Mouse (Mus musculus) kidney, postnatal 36 days (tissue): ENCODE measurements around the gene Dao.
A peak's percentile ranks its signal among the peaks of the same experiment; 100 is the strongest.

ENCODE experiments used
- DNase-seq, 2 experiments: peaks; one replicate each; pipeline ENCODE4 v3.0.0; 2021 to 2022; ENCODE audit warnings: mixed read lengths in 2 of 2

The Dao gene

DNA sequence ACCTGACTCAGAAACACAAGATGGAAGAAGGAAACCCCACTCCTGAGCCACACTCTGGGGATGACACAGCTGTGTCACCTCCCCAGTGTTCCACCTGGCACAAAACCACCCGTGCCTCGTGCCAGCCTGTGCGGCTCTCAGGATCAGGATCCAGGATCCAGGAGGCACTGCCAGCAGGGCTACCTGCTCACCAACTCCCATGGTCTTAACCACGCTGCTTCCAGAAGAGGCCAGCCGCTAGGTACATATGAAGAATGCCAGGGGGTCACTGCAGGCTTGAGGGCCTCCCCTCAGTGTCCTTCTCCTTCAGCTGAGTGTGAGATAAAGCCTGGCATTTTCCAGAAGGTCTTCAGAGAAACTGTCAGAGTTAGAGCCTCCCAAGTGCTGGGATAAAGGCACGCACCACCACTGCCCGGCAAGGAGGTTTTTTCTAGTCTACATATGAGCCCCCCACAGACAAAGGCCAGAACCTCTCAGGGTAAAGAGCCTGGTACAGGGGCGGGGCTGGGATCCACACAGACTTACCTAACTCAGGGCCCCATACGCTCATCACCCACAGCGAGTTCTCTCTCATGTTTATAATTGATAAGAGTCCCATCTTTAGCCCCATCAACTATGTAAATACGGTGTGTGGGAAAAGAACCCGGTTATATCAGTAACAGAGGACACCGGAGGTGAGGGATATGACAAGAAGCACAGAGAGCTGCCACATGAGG lies 19.3 kb upstream of the Dao start:
- DNase-seq, result no peak

- no peak for DNase-seq
Observed at GRCm38 (mm10) chr5:113985737-113986136, 17.8 kb upstream of the Dao start.

- DNase-seq, result peak; percentile 87 to 91
Observed at GRCm38 (mm10) chr5:113986182-113986961, 17.1 kb upstream of the Dao start.

- no peak for DNase-seq
Observed at GRCm38 (mm10) chr5:113989437-113990024, 14.0 kb upstream of the Dao start.

- DNase-seq, result no peak
Observed at GRCm38 (mm10) chr5:113990593-113990992, 12.9 kb upstream of the Dao start.

GRCm38 (mm10) chr5:113991141-113991540 lies 12.4 kb upstream of the Dao start:
- DNase-seq, result no peak

DNA sequence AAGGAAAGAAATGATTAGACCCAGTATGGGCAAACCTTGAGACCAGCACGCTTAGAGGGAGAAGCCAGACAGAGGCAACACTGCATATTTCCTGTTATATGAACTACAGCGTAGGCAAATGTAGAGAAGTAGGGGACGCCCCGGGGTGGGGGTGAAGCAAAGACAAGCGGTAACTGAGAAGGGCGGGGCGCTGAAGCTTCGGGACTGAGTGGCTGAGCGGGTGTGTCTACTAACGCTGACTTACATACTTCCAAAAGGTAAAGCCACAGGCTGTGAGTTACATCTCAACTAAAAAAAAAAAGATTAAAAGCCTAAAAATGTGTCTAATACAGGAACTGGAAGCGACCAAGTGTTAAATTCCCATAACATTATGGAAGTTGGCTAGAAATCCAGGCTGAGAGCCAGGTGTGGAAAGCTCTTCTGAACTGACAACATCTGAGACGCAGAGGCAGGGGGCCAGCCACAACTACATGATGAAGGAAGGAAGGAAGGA lies 11.1 kb upstream of the Dao start:
- DNase-seq, result peak in 1 of 2 experiments; percentile 69

DNA sequence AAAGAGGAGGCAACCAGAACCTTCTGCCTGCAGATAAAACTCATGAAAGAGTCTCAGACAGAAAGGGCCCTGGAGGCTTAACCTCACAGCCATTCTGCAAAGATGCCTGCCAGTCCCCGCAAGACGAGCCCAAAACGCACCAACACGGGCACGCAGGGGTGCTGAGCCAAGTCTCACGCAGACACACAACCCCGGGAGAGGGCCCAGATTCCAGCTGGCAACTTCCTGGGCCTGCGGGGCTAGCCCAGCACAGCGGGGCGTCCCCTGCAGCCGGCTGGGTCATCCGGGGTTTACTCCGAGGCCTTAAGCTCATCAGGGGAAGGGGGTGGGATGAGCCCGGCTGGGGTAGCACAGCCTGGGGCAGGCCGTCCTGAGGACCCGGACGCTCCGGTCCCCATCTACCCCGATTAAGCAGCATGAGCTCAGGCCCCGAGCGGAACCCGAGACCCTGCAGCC lies 10.4 kb upstream of the Dao start:
- DNase-seq, result peak in 1 of 2 experiments; percentile 66

DNA sequence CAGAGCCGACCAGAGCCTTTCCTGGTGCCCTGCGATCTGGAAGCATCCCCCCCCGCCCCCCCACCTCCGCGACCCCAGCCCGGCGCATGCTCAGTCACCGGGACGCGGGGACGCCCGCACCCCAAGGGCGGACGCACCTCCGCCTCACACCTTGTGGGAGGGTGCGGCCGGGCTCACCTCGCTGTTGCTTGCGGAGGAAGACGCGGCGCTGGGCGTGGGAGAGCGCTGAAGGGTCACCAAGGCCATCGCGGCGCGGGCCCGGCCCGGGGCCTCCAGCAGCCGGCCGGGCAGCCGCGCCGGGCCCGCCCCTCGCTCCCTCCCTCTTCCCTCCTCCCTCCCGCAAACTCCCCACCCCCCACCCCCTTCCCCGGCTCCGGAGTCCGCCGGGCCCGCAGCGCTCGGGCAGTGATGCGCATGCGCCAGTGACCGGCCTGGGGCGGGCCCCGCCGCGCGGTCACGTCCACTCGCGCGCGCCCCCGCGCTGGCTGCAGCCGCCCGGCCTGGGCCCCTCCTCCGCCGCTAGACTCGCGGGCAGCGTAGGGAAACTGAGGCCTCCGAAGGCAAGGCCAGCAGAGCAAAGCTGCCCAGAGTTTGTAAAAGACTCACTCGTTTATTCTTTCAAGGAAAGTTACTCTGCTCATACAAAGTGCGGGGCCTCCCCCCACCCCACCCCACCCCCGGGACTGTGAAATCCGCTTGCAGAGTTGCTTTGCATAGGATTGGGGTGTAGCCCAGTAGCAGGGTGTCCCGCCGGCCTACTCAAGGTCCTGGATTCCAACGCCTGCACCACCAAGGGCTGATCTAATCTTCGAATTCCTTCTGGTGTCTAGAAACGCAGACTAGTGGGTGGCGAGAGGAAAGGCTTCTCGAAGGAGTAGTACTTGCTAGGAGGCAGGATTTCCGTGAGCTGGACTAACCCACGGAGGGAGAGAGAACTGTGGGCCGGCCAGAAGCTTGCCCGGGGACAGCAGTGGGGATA lies 9.7 kb upstream of the Dao start, which contains the start of gene Ssh1:
Gene Ssh1, minus strand, starts transcription at position 408 of the 979 bp plus-strand sequence.
- peak; percentile 90 to 96 for DNase-seq

DNA sequence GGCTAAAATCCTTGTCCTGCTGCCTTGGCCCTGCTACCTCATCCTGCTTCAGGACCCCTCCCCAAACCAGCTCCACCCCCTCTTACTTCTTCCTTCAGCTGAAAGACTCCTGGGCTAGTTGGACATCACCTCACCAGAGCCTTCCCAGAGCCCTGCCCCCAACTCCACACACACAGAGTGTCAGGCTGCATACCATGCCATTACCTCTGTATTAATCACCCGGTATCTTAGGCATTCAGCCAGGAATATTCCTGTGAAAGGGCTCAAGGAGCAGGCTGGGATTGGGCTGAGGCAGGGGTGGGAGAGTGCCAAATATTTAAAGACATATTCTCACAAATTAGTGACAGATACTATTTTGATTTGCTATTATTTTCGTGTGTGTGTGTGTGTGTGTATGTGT lies 7.0 kb upstream of the Dao start:
- DNase-seq, result peak in 1 of 2 experiments; percentile 53

DNA sequence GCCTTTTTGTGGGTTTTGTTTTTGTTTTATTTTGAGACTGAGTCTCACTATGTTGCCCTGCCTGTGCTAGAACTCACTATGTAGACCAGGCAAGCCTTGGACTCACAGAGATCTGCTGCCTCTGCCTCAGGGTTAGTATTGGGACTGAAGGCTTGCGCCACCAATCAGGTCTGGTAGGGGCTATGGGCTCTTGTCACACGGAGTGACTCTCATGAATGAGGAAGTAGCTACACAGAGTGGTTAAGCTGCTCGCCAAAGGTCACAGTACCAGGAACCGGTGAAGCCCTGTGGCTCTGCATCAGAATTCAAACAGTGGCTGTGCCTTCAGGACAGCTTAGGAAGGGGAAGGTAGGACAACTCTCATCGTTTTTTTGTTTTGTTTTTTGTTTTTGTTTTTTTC lies 4.1 kb upstream of the Dao start:
- peak; percentile 51 to 57 for DNase-seq

DNA sequence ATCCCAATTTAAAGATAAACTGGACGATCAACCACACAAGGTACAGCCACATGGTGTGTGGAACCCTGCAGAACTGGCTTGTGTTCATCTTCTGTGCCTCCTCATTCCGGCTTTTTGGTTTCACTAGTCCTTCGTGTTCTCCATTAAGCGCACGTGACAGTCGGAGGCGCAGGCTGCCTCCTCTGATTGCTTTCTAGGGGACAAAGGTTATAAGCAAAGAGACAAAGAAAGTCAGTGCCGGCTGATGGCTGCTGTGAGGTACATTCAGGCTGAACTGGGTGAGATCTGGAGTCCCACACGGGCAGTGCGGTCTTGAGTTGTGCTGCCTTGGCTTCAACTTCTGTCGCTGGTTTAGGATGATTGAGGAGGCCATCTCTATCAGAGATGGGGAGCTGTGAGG lies 1.1 kb downstream of the Dao start:
- peak; percentile 72 to 76 for DNase-seq

DNA sequence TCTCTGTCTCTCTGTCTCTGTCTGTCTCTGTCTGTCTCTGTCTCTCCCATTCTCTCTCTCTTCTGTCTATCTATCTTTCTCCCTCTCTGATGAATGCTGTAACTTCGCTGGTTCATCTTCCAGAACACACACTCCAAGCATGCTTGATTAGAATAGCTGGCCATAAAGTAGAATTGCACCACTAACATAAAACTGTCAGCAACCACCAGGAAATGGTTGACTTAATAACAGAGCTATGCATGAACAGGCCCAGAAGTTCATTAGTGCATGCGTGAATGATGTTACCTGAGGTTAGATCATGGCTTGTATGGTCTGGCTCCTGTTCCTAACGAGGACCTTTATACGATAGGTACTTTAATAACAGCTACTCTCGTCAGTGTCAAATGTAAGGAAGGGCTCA lies 1.6 kb downstream of the Dao start:
- peak in 1 of 2 experiments; percentile 42 for DNase-seq

GRCm38 (mm10) chr5:114006974-114007373 lies 3.5 kb downstream of the Dao start:
- peak; percentile 44 to 61 for DNase-seq

DNA sequence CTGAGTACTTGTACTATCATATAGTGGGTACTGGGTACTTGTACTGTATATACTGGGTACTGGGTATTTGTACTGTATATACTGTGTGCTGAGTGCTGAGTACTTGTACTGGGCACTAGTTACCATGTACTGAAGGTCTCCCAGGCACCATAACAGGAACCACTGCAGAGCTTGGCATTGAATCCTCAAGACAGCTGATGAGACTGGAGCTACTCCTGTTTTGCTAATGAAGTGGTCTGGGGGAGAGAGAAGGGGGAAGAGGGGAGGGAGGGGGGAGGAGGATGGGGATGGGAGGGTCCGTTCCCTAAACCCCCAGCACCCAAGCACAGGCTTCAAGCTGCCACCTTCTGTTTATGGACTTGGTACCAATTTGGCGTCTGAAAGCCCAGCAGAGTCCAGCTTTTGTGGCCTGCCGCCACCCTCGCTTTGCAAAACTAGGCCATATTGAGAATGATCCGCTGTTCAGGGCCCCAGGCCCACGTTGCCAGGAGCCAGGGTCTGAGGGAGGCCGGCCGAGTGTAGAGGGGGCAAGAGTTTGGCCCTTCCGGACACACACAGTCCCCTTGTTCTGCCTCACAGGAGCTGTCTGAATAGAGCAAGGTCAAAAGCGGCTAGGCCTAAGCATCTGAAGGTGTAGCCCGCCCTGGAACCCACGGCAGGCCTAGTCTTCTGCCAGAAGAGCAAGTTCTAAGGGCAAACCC lies 4.4 kb downstream of the Dao start:
- peak in 1 of 2 experiments; percentile 47 for DNase-seq

DNA sequence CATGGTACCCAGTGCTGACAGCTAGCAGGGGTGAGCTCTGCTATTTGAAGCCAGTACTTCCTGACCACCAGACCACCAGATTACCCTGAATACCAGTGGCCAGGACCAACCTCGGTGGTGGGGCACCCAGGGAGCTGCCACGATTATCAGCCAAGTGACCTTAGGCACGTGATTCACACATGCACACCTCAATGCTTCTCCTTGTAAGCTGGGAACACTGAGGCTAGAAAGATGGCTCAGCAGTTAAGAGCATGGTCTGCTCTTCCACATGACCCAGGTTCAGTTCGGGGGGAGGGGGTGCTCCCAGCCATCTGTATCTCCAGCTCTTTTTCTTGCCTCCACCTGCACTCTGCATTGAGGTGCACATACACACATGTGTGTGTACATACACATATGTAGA lies 5.5 kb downstream of the Dao start:
- peak; percentile 76 to 82 for DNase-seq

DNA sequence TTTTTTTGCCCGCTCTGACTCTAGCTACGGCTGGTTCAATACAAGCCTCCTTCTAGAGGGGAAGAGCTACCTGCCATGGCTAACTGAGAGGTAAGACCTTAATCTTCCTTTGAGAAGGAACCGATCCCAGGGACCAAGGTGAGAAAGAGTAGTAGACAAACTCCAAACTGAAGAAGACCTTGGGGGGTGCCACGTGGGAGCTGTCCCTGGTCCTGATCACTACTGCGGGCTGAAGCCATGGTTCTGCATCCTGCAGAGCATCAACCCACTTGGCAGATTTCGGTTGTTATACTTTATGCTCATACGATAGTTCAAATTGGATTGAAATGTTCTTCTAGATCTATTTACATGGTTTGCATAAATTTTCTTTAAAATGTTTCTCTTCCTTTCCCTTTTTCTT lies 11.6 kb downstream of the Dao start:
- DNase-seq, result peak in 1 of 2 experiments; percentile 49

DNA sequence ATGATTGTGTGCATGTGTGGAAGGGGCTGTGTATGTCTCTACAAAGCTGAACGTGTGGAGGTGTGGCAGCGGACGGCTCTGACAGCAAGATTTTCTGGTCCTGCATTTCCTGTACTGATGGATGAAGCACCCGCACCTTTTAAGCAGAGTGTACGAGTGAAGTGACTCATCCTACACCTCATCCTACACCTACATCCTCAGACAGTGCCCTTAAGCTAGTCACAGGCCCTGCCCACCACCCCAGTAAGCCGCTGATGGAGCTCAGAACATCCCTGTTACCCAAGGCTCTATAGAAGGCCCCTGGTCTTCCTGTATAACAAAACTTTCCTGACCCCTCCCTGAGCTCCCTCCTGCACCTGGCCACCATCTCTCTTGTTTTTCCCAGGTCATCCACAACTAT lies 20.9 kb downstream of the Dao start:
- DNase-seq, result no peak

GRCm38 (mm10) chr5:114024885-114025284 lies 21.4 kb downstream of the Dao start:
- peak in 1 of 2 experiments; percentile 44 for DNase-seq

GRCm38 (mm10) chr5:114027217-114027944 lies 23.9 kb downstream of the Dao start:
- peak in 1 of 2 experiments; percentile 48 for DNase-seq

GRCm38 (mm10) chr5:114028111-114028510 lies 24.6 kb downstream of the Dao start:
- peak; percentile 92 for DNase-seq
